Mouse (Mus musculus): ENCODE measurements at regions not wholly inside any gene's neighbourhood (a gene's known extent, or its start where the extent isn't known, plus 50 kb on each side); places are given as distances from the start of the nearest gene placed in this dataset.

DNA sequence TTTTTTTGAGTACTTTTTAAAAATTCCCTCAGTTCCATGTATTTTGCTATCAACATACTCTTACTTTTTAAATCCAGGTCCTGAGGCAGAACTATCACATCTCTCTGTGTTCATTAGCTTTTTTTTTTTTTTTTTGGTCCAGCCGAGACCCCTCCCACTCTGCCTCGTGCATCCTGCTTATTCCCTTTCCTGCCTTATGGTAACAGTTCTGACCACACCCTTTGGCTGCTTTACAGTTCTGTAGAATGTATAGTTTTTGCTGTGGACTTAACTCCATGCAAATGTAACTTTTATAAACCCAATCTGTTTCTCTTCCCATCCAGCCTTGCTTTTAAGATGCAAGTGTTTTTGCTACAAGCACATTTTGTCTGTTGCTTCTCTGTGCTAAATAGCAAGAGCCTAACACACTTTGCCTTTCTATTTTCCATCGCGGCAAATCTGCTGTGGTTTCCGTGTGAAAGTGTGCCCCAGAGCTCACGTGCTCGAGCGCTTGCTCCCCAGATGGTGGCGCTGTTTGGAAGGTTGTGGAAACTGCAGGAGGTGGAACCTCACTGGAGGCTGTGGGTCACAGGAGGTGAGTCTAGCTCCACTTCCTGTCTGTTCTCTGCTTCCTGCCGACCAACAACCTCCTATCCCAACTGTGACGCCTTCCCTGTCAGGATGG is 92.3 kb upstream of the Vldlr start:
- TF ChIP-seq CTCF (IDR thresholded peaks at IDR 0.05; ENCODE audit: low read depth, low read length) = peak; percentile 68
- no peak for TF ChIP-seq EP300 (IDR thresholded peaks at IDR 0.05; ENCODE audit: insufficient read depth, low read depth, low read length)
- no peak for TF ChIP-seq POLR2A (IDR thresholded peaks at IDR 0.05; ENCODE audit: insufficient read depth, low read length)
